In the genomic region with DNA sequence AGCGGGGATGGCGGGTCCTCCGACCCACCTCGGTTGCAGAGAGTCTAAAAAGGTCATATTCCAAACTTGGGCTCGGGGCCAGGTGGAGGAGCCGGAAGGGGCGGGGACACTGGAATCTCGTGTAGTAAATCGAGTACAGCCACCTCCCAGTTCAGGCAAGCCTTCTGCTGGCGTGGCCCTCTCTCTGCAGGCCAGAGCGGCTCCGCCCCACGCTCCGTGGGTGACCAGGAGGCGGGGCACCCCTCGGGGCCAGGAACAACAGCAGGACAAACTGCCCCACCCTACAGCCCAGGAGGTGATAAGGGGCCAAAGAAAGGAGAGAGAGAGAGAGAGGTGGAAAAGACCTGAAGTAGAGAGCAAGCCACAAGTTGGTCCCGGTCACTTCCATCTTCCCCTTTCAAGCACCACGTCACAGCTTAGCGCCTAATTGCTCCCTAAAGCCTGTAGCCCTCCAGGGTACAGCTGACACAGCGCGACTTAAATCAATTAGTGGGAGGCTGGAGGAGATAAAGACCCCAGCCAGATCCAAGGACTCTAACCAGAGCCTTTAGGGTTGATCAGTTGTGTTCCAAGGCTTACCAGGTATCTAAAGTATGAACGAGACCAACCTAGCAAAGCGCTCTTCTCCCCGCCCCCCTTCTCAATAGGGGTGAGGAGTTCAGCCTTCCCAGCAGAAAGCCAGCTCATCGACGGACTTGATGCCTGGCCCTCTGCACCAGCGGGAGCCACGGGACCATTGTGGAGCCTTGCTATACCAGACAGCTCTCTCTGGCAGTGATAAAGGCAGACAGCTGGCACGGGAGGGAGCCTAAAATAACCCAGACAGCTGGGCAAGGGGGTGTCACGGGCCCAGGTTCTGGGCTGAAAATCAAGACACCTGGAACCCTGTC, we compare ENCODE assay signal across 9 mouse cellular contexts. TPM values are rescaled to one million over a fixed set of nuclear protein-coding genes. Genes with fewer than 3 reads are reported as not detected.
DNase-seq lines count a peak whose midpoint lies in the region; ATAC-seq and TF ChIP-seq lines count a peak whose summit lies in the region.
"Had no signal": no experiment of that assay in that cellular context is flagged by ENCODE, and none has a peak within 500 bp of the region (broad histone marks: within the 10 kb centered on the region; RNA-seq: fewer than 3 reads in every experiment).

No protein-coding gene starts in this region.

- peak overlapping the region; percentile 99 for H3K4me2 ChIP-seq in forebrain, embryonic 16.5 days (ENCODE audit: low read length)
- peak overlapping the region; percentile 100 for H3K4me2 ChIP-seq in hindbrain, embryonic 11.5 days (replicated peaks; ENCODE audit: low read depth, low read length)

- TF ChIP-seq CTCF in Patski (IDR thresholded peaks at IDR 0.05) = no peak

- peak overlapping the region; percentile 63 for H3K4me3 ChIP-seq in forebrain, embryonic 16.5 days (replicated peaks; ENCODE audit: low read length)
- peak overlapping the region; percentile 96 for H3K4me3 ChIP-seq in hindbrain, embryonic 11.5 days (ENCODE audit: low read depth, low read length)
- H3K4me3 ChIP-seq in macrophage (ENCODE audit: inconsistent target) = peak overlapping the region; percentile 48

- intact Hi-C loops in left cerebral cortex, postnatal 10 days (cut with DNase I) = no loop called here

- POLR2A ChIA-PET in Patski (lab: Charles Lee) = interaction anchor here (1.1 to 3.1 kb wide), 3 partner anchors 8 to 20 kb away, joined by 3 to 13 read pairs (median 10); no protein-coding TSS in a partner anchor

- peaks cover 63% of the 10 kb centered on the region for H3K4me1 ChIP-seq in forebrain, embryonic 16.5 days (replicated peaks; ENCODE audit: control insufficient read depth, insufficient read depth, low read length)
- peaks cover 32% of the 10 kb centered on the region for H3K4me1 ChIP-seq in hindbrain, embryonic 11.5 days (replicated peaks; ENCODE audit: control insufficient read depth, insufficient read depth, low read length)

- 1% methylated on average over 30 of the region's 30 CpGs for WGBS in forebrain, embryonic 16.5 days
- WGBS in hindbrain, embryonic 11.5 days = 5% methylated on average over 30 of the region's 30 CpGs
- 14% methylated on average over 26 of the region's 30 CpGs for WGBS in macrophage (ENCODE audit: missing documents)

- H3K79me2 ChIP-seq in macrophage (ENCODE audit: inconsistent target) = peaks cover 47% of the 10 kb centered on the region

- peak overlapping the region; percentile 98 for H3K9ac ChIP-seq in forebrain, embryonic 16.5 days (replicated peaks; ENCODE audit: low read depth, low read length)
- peak overlapping the region; percentile 100 for H3K9ac ChIP-seq in hindbrain, embryonic 11.5 days (ENCODE audit: low read depth, low read length)

- no peak for ATAC-seq in Patski
- ATAC-seq in forebrain, embryonic 16.5 days = peak; percentile 9; the same call in 1 of the 2 replicates
- peak; percentile 8; the same call in 1 of the 2 replicates for ATAC-seq in hindbrain, embryonic 11.5 days (ENCODE audit: low FRiP score)
- ATAC-seq in monocyte, adult 5-6 weeks (replicated peaks; ENCODE audit: insufficient number of reproducible peaks, low FRiP score, low TSS enrichment, poor library complexity, severe bottlenecking) = no peak

- no peaks in the 10 kb centered on the region for H3K27me3 ChIP-seq in Patski
- H3K27me3 ChIP-seq in forebrain, embryonic 16.5 days (replicated peaks; ENCODE audit: control insufficient read depth, insufficient read depth, low read length) = no peaks in the 10 kb centered on the region
- H3K27me3 ChIP-seq in hindbrain, embryonic 11.5 days (ENCODE audit: control insufficient read depth, insufficient read depth, low read length) = no peaks in the 10 kb centered on the region

- CTCF ChIA-PET in Patski (lab: Charles Lee) = interaction anchor here (0.5 to 7.7 kb wide), 6 partner anchors 13 to 743 kb away, joined by 3 to 173 read pairs (median 14); partner anchors contain the start of gene Psmd9

- no peaks in the 10 kb centered on the region for H3K9me3 ChIP-seq in forebrain, embryonic 16.5 days (ENCODE audit: control insufficient read depth, low read length)
- no peaks in the 10 kb centered on the region for H3K9me3 ChIP-seq in hindbrain, embryonic 11.5 days (ENCODE audit: control insufficient read depth, low read length)

- peaks cover 2% of the 10 kb centered on the region; the same call in 1 of the 2 replicates for H3K36me3 ChIP-seq in forebrain, embryonic 16.5 days (ENCODE audit: control insufficient read depth, insufficient read depth)
- no peaks in the 10 kb centered on the region for H3K36me3 ChIP-seq in hindbrain, embryonic 11.5 days (ENCODE audit: control insufficient read depth, insufficient read depth, low read length)
- H3K36me3 ChIP-seq in macrophage (ENCODE audit: inconsistent target) = peaks cover 10% of the 10 kb centered on the region; the same call in 1 of the 2 replicates

- peak overlapping the region; percentile 100 for H3K27ac ChIP-seq in forebrain, embryonic 16.5 days (ENCODE audit: low read length)
- H3K27ac ChIP-seq in hindbrain, embryonic 11.5 days (ENCODE audit: low read depth, low read length) = peak overlapping the region; percentile 100
- H3K27ac ChIP-seq in macrophage = peak overlapping the region; percentile 100

- in situ Hi-C loops in Patski (cut with MboI; ENCODE audit: low pct_unique_long_range_greater_than_20kb) = loop anchor here (25.0 kb wide), 3 partner anchors 848 to 1377 kb away; partner anchors contain the start of genes Ppp1cc and Pptc7

- peak; percentile 70 for DNase-seq in Patski (ENCODE audit: low read depth, low spot score)
- DNase-seq in cerebellum, adult 18-20 months = peak; percentile 67 to 68
- peak; percentile 66 for DNase-seq in hindbrain, embryonic 11.5 days (ENCODE audit: low spot score)
- peak; percentile 60 to 90 for DNase-seq in left cerebral cortex, postnatal 10 days (ENCODE audit: extremely low spot score in 1 of 2, low spot score in 2 of 2)
- DNase-seq in skeletal muscle tissue, adult 2 months (ENCODE audit: low read depth, low spot score) = peak; percentile 94

RNA-seq across cellular contexts. Expression of gene Rhof, which starts 3.2 kb away (rescaled TPM):
- 0.33 TPM for polyA plus RNA-seq in Patski (2021)
- 15.8 and 18.7 TPM in 2 replicates for polyA plus RNA-seq in forebrain, embryonic 16.5 days (2015; fragmentation: Nextera tagmentation; extraction: Ambion mirVana)
- 1.7 and 2.0 TPM in 2 replicates for polyA plus RNA-seq in hindbrain, embryonic 11.5 days (2014; fragmentation: Nextera tagmentation; extraction: Ambion mirVana)
- 10 to 100 TPM; 56.0 to 56.7 TPM for total RNA-seq in left cerebral cortex, postnatal 10 days (2021)
- 10 to 100 TPM in 11 of 26 experiments, 1 to 10 TPM in 11, under 1 TPM in 4; 0.31 to 73.6 (median 4.6) TPM for total RNA-seq in macrophage (2018; cell fraction: chromatin; rRNA removed)
- total RNA-seq in macrophage (2018; cell fraction: cytosol; rRNA removed) = 10 to 100 TPM in 8 of 26 experiments, 1 to 10 TPM in 18; 1.3 to 29.5 (median 2.6) TPM
- 10 to 100 TPM in 13 of 26 experiments, 1 to 10 TPM in 13; 1.2 to 19.8 (median 9.8) TPM for total RNA-seq in macrophage (2018; cell fraction: nucleus; rRNA removed)
- polyA plus RNA-seq in macrophage (2018) = 0.73 to 1.9 TPM (median 0.77 TPM) in 3 replicates
- 18.8 to 40.6 TPM (median 30.1 TPM) in 3 replicates for total RNA-seq in monocyte, adult 5-6 weeks (2017)

RNA-seq across cellular contexts. Expression of gene Setd1b, which starts 6.3 kb away (rescaled TPM):
- polyA plus RNA-seq in Patski (2021) = 8.1 TPM
- 12.5 TPM in 2 replicates for polyA plus RNA-seq in forebrain, embryonic 16.5 days (2015; fragmentation: Nextera tagmentation; extraction: Ambion mirVana)
- 11.0 and 14.2 TPM in 2 replicates for polyA plus RNA-seq in hindbrain, embryonic 11.5 days (2014; fragmentation: Nextera tagmentation; extraction: Ambion mirVana)
- total RNA-seq in left cerebral cortex, postnatal 10 days (2021) = 10 to 100 TPM; 30.3 to 32.6 TPM
- 100 to 1,000 TPM in 13 of 26 experiments, 10 to 100 TPM in 13; 18.3 to 239 (median 95.7) TPM for total RNA-seq in macrophage (2018; cell fraction: chromatin; rRNA removed)
- 10 to 100 TPM in 24 of 26 experiments, 1 to 10 TPM in 2; 8.6 to 39.5 (median 22.5) TPM for total RNA-seq in macrophage (2018; cell fraction: cytosol; rRNA removed)
- 100 to 1,000 TPM in 2 of 26 experiments, 10 to 100 TPM in 24; 19.1 to 231 (median 59.7) TPM for total RNA-seq in macrophage (2018; cell fraction: nucleus; rRNA removed)
- 8.0 to 13.8 TPM (median 9.3 TPM) in 3 replicates for polyA plus RNA-seq in macrophage (2018)
- total RNA-seq in monocyte, adult 5-6 weeks (2017) = 2.4 to 15.3 TPM (median 3.2 TPM) in 3 replicates

RNA-seq across cellular contexts. Expression of gene Psmd9, which starts 33.5 kb away (rescaled TPM):
- 59.3 TPM for polyA plus RNA-seq in Patski (2021)
- polyA plus RNA-seq in forebrain, embryonic 16.5 days (2015; fragmentation: Nextera tagmentation; extraction: Ambion mirVana) = 83.1 and 86.0 TPM in 2 replicates
- polyA plus RNA-seq in hindbrain, embryonic 11.5 days (2014; fragmentation: Nextera tagmentation; extraction: Ambion mirVana) = 73.5 and 78.7 TPM in 2 replicates
- 10 to 100 TPM; 37.9 to 38.9 TPM for total RNA-seq in left cerebral cortex, postnatal 10 days (2021)
- total RNA-seq in macrophage (2018; cell fraction: chromatin; rRNA removed) = 10 to 100 TPM in 24 of 26 experiments, 1 to 10 TPM in 2; 8.0 to 43.2 (median 25.0) TPM
- 10 to 100 TPM; 14.3 to 23.1 (median 18.2) TPM for total RNA-seq in macrophage (2018; cell fraction: cytosol; rRNA removed)
- total RNA-seq in macrophage (2018; cell fraction: nucleus; rRNA removed) = 10 to 100 TPM in 23 of 26 experiments, 1 to 10 TPM in 3; 7.1 to 33.1 (median 18.5) TPM
- polyA plus RNA-seq in macrophage (2018) = 13.6 to 18.6 TPM (median 16.4 TPM) in 3 replicates
- total RNA-seq in monocyte, adult 5-6 weeks (2017) = 16.7 to 38.7 TPM (median 18.9 TPM) in 3 replicates

RNA-seq across cellular contexts. Expression of gene Hpd, which starts 46.8 kb away (rescaled TPM):
- polyA plus RNA-seq in Patski (2021) (not detected), macrophage (2018) (not detected in 3 replicates)
- not detected in 2 replicates for polyA plus RNA-seq in forebrain, embryonic 16.5 days (2015; fragmentation: Nextera tagmentation; extraction: Ambion mirVana)
- not detected in 2 replicates for polyA plus RNA-seq in hindbrain, embryonic 11.5 days (2014; fragmentation: Nextera tagmentation; extraction: Ambion mirVana)
- not detected for total RNA-seq in left cerebral cortex, postnatal 10 days (2021)
- not detected for total RNA-seq in macrophage (2018; cell fraction: chromatin; rRNA removed)
- total RNA-seq in macrophage (2018; cell fraction: cytosol; rRNA removed) = not detected
- not detected for total RNA-seq in macrophage (2018; cell fraction: nucleus; rRNA removed)
- not detected in 3 replicates for total RNA-seq in monocyte, adult 5-6 weeks (2017)
- total RNA-seq: layer of hippocampus, postnatal 14 days had no signal

Comparison
In these comparisons a context has a peak if more than half of its experiments do, and no peak if none do; other contexts are left out.
1. ATAC-seq: peak in forebrain, embryonic 16.5 days (single experiment) and hindbrain, embryonic 11.5 days (single experiment); none in Patski (single experiment) and monocyte, adult 5-6 weeks (single experiment).
2. Peak in every context shown above with its lines, with median percentiles within 50 percentile points of each other: DNase-seq, H3K27ac ChIP-seq and H3K4me3 ChIP-seq.